Mouse (Mus musculus): ENCODE measurements around the gene Mpc2. TPM values are rescaled to one million over a fixed set of nuclear protein-coding genes. Genes with fewer than 3 reads are reported as not detected.

Mpc2 gene
- polyA plus RNA-seq (2014; fragmentation: Illumina TruSeq; extraction: RNeasy Lipid Tissue Mini Kit (QIAGEN cat#74804); ENCODE audit: low read depth, low replicate concordance) = 1,574 TPM

GRCm38 (mm10) chr1:165460360-165460800, at the start of gene Mpc2, which contains the start of gene Dcaf6:
TSS of gene Mpc2 (plus strand) at chr1:165460637.
TSS of gene Dcaf6 (minus strand) at chr1:165460475.

GRCm38 (mm10) chr1:165484688-165485233, 24.3 kb downstream of the Mpc2 start, which contains the start of gene Adcy10:
TSS of gene Adcy10 (plus strand) at chr1:165485183.

Other genes starting within 250 kb of the Mpc2 start
- 108 TPM for gene Tiprl, start 223.6 kb upstream of the Mpc2 start, polyA plus RNA-seq (2014; fragmentation: Illumina TruSeq; extraction: RNeasy Lipid Tissue Mini Kit (QIAGEN cat#74804); ENCODE audit: low read depth, low replicate concordance)
- 1.1 TPM for gene Gpr161, start 164.8 kb upstream of the Mpc2 start, polyA plus RNA-seq (2014; fragmentation: Illumina TruSeq; extraction: RNeasy Lipid Tissue Mini Kit (QIAGEN cat#74804); ENCODE audit: low read depth, low replicate concordance)
- gene Dcaf6, start 162 bp upstream of the Mpc2 start, polyA plus RNA-seq (2014; fragmentation: Illumina TruSeq; extraction: RNeasy Lipid Tissue Mini Kit (QIAGEN cat#74804); ENCODE audit: low read depth, low replicate concordance) = 57.8 TPM
- 0.32 TPM for gene Adcy10, start 24.5 kb downstream of the Mpc2 start, polyA plus RNA-seq (2014; fragmentation: Illumina TruSeq; extraction: RNeasy Lipid Tissue Mini Kit (QIAGEN cat#74804); ENCODE audit: low read depth, low replicate concordance)
- 26.5 TPM for gene Mpzl1, start 173.9 kb downstream of the Mpc2 start, polyA plus RNA-seq (2014; fragmentation: Illumina TruSeq; extraction: RNeasy Lipid Tissue Mini Kit (QIAGEN cat#74804); ENCODE audit: low read depth, low replicate concordance)
- 8.5 TPM for gene Rcsd1, start 249.1 kb downstream of the Mpc2 start, polyA plus RNA-seq (2014; fragmentation: Illumina TruSeq; extraction: RNeasy Lipid Tissue Mini Kit (QIAGEN cat#74804); ENCODE audit: low read depth, low replicate concordance)